Mouse (Mus musculus) midbrain, embryonic 13.5 days (tissue): ENCODE data around the gene Slit3. TPM values are rescaled to one million over a fixed set of nuclear protein-coding genes. Genes with fewer than 3 reads are reported as not detected.
A peak's percentile ranks its signal among the peaks of the same experiment; 100 is the strongest.

Experiments used
- ATAC-seq: fragments of 200-750 bp; cut with Nextera tagmentation; 2 replicates; pipeline ENCODE4 v1.8.0; 2017; ENCODE audit warnings: mild to moderate bottlenecking, moderate TSS enrichment, moderate library complexity
- H3K27ac ChIP-seq: fragments of 300-500 bp; sonication (generic); 2 replicates; pipeline ENCODE4 v1.5.1; 2015; ENCODE audit warnings: inconsistent platforms, mild to moderate bottlenecking, moderate library complexity
- H3K27me3 ChIP-seq: fragments of 300-500 bp; sonication (generic); 2 replicates; pipeline ENCODE4 v1.6.1; 2015; ENCODE audit warnings: mild to moderate bottlenecking, inconsistent platforms
- H3K36me3 ChIP-seq: fragments of 300-500 bp; sonication (generic); 2 replicates; pipeline ENCODE4 v1.6.1; 2015; ENCODE audit warnings: mild to moderate bottlenecking, inconsistent platforms
- H3K4me1 ChIP-seq: fragments of 300-500 bp; sonication (generic); replicated peaks from 2 replicates; pipeline ENCODE4 v1.6.1; 2015; ENCODE audit warnings: inconsistent platforms
- H3K4me2 ChIP-seq: fragments of 300-500 bp; sonication (generic); replicated peaks from 2 replicates; pipeline ENCODE4 v1.6.1; 2015; ENCODE audit warnings: moderate library complexity, mild to moderate bottlenecking, inconsistent platforms
- H3K4me3 ChIP-seq: fragments of 300-500 bp; sonication (generic); replicated peaks from 2 replicates; pipeline ENCODE4 v1.5.1; 2015; ENCODE audit warnings: mild to moderate bottlenecking, inconsistent platforms
- H3K9ac ChIP-seq: fragments of 300-500 bp; sonication (generic); replicated peaks from 2 replicates; pipeline ENCODE4 v1.6.1; 2015; ENCODE audit warnings: mild to moderate bottlenecking, inconsistent platforms
- H3K9me3 ChIP-seq: fragments of 300-500 bp; sonication (generic); 2 replicates; pipeline ENCODE4 v1.6.1; 2016; ENCODE audit warnings: mild to moderate bottlenecking, inconsistent platforms
- WGBS: fragments of 180-500 bp; shearing (Covaris S2); methylation state at CpG from one replicate; pipeline ENCODE4 v1.1.7; 2015; 5-methylcytosine and 5-hydroxymethylcytosine counted together
- polyA plus RNA-seq: library from polyadenylated mRNA; unstranded; fragments of >200 nt; fragmentation: Nextera tagmentation; extraction: Ambion mirVana; gene quantifications from 2 replicates; pipeline ENCODE4 v1.2.1, GENCODE M21; 2015

Gene Slit3
- polyA plus RNA-seq, 1 experiment from 2014 or later = 6.6 TPM

DNA sequence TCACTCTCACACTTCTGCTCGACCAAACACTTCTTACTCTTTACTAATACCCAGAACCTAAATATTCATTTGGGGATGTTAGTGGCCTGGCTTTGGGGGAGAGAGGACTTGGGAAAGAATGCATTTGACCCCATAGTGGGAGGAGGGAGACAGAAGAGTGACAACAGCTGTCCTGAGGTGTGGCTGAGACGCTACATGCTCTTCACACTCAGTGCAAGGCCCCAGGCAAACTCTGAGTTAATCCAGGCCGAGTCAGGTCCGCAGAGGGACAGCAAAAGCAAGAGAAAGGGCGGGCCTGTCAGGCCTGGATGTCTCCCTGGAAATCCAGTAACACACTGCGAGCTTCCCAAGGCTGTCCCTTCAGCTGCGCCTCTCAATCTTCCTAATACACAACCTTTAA, 307.0 kb downstream of the Slit3 start:
- Histone ChIP-seq H3K27me3 (peaks cover 13% of the 10 kb centered on the region), H3K36me3 (no peaks in the 10 kb centered on the region), H3K27ac (no peak overlapping the region), H3K4me2 (no peak overlapping the region), H3K4me3 (no peak overlapping the region), H3K4me1 (no peaks in the 10 kb centered on the region), H3K9ac (no peak overlapping the region), H3K9me3 (no peaks in the 10 kb centered on the region)
- WGBS = 73% methylated on average over 7 of the region's 7 CpGs
- no peak for ATAC-seq

GRCm38 (mm10) chr11:35431130-35431529, 310.1 kb downstream of the Slit3 start:
- WGBS = 78% methylated on average over 8 of the region's 8 CpGs
- Histone ChIP-seq H3K36me3 (no peaks in the 10 kb centered on the region), H3K9me3 (no peaks in the 10 kb centered on the region), H3K4me3 (no peak overlapping the region), H3K4me1 (0 out of 2 replicates have a peak, but pooled peaks cover 6% of the 10 kb centered on the region), H3K9ac (no peak overlapping the region), H3K27ac (no peak overlapping the region), H3K27me3 (peaks cover 19% of the 10 kb centered on the region), H3K4me2 (no peak overlapping the region)
- no peak for ATAC-seq

- no peak for ATAC-seq
- H3K4me2 ChIP-seq = no peak overlapping the region
These were observed 316.5 kb downstream of the Slit3 start for GRCm38 (mm10) chr11:35437510-35437909.

GRCm38 (mm10) chr11:35440186-35440585, 319.2 kb downstream of the Slit3 start:
- Histone ChIP-seq H3K27me3 (peaks cover 69% of the 10 kb centered on the region), H3K4me2 (no peak overlapping the region), H3K9me3 (no peaks in the 10 kb centered on the region), H3K27ac (no peak overlapping the region), H3K4me3 (no peak overlapping the region), H3K36me3 (no peaks in the 10 kb centered on the region), H3K9ac (no peak overlapping the region), H3K4me1 (peaks cover 9% of the 10 kb centered on the region)
- peak; percentile 72 for ATAC-seq
- WGBS = 27% methylated on average over 11 of the region's 11 CpGs

More at GRCm38 (mm10) chr11:35437510-35437909, 316.5 kb downstream of the Slit3 start:
- WGBS = 85% methylated on average over 6 of the region's 6 CpGs
- Histone ChIP-seq H3K36me3 (no peaks in the 10 kb centered on the region), H3K9ac (no peak overlapping the region), H3K4me3 (no peak overlapping the region), H3K27ac (no peak overlapping the region), H3K9me3 (no peaks in the 10 kb centered on the region), H3K27me3 (peaks cover 50% of the 10 kb centered on the region), H3K4me1 (peaks cover 15% of the 10 kb centered on the region)

DNA sequence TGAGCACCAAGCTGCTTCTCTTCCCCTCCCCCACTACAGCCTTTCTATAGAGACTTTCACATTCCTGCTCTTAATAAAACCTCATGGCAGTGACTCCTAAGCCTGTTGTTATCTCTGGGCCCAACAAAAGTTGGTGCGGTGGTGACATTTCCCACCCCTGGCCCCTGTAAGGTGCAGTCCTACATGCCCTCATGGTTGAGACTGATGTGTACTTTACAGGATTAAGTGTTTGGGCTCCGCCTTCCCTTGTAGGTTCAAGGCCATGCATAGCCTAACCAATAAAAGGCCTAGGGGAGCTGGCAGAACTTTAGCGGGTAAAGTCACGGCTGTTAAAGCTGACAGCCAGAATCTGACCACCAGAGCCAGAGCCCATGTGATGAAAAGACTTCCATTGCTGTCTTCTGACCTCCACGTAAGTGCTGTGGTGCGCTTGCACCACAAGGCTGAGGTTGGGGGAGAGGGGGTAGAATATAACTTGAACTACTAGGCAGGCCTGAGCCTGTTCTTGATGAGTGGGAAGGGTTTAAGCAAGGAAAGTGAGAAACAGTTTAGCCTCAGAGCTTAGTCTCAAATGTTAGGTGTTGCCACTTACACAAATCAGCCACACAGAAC, 323.6 kb downstream of the Slit3 start:
- Histone ChIP-seq H3K4me2 (no peak overlapping the region), H3K9me3 (no peaks in the 10 kb centered on the region), H3K27me3 (peaks cover 89% of the 10 kb centered on the region), H3K27ac (no peak overlapping the region), H3K4me3 (no peak overlapping the region), H3K4me1 (peaks cover 14% of the 10 kb centered on the region), H3K36me3 (no peaks in the 10 kb centered on the region), H3K9ac (no peak overlapping the region)
- WGBS = 49% methylated on average over 6 of the region's 6 CpGs
- no peak for ATAC-seq

- Histone ChIP-seq H3K9ac (no peak overlapping the region), H3K4me1 (peaks cover 10% of the 10 kb centered on the region), H3K9me3 (no peaks in the 10 kb centered on the region), H3K27ac (no peak overlapping the region), H3K27me3 (peaks cover 98% of the 10 kb centered on the region), H3K4me3 (no peak overlapping the region), H3K4me2 (no peak overlapping the region), H3K36me3 (no peaks in the 10 kb centered on the region)
- WGBS = 86% methylated on average over 9 of the region's 9 CpGs
- ATAC-seq = no peak
These were observed 326.9 kb downstream of the Slit3 start for GRCm38 (mm10) chr11:35447951-35448350.

GRCm38 (mm10) chr11:35449199-35449598, 328.2 kb downstream of the Slit3 start:
- no peaks in the 10 kb centered on the region for H3K36me3 ChIP-seq
- H3K9ac ChIP-seq = no peak overlapping the region
- no peak for ATAC-seq
- peaks cover 95% of the 10 kb centered on the region for H3K27me3 ChIP-seq
- no peaks in the 10 kb centered on the region for H3K9me3 ChIP-seq
- WGBS = 88% methylated on average over 6 of the region's 6 CpGs
- H3K4me3 ChIP-seq = no peak overlapping the region
- H3K4me1 ChIP-seq = peaks cover 21% of the 10 kb centered on the region
- H3K27ac ChIP-seq = no peak overlapping the region
- H3K4me2 ChIP-seq = no peak overlapping the region

DNA sequence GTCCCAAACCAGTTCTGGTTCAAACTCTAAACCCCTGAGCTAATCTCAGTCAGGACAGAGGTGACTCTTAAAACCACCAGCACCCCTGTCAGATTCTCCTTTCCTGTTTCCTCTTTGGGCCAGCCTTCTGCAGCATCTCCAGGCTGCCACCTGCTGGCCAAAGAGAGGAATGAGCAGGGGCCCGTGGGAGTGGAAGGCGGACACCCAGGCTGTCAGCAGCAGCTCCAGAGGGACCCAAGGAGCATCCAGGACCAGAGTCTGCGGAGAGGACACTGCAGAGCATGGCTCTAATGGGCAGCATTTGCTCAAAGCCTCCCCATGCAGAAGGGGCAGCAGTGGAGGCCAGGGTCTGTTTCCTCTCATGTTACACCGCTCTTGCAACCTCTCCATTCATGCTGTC, 330.6 kb downstream of the Slit3 start:
- peaks cover 83% of the 10 kb centered on the region for H3K27me3 ChIP-seq

GRCm38 (mm10) chr11:35452413-35452812, 331.4 kb downstream of the Slit3 start:
- WGBS = 21% methylated on average over 5 of the region's 5 CpGs
- Histone ChIP-seq H3K4me2 (no peak overlapping the region), H3K27me3 (peaks cover 83% of the 10 kb centered on the region), H3K36me3 (no peaks in the 10 kb centered on the region), H3K9ac (no peak overlapping the region), H3K4me1 (peaks cover 31% of the 10 kb centered on the region), H3K4me3 (no peak overlapping the region), H3K9me3 (no peaks in the 10 kb centered on the region), H3K27ac (no peak overlapping the region)
- peak; percentile 68 for ATAC-seq

More for the DNA sequence above, 330.6 kb downstream of the Slit3 start:
- ATAC-seq = 0 out of 2 replicates have a peak, but pooled peaks have one; percentile 15
- no peaks in the 10 kb centered on the region for H3K9me3 ChIP-seq
- H3K4me3 ChIP-seq = no peak overlapping the region
- peaks cover 33% of the 10 kb centered on the region for H3K4me1 ChIP-seq
- 28% methylated on average over 4 of the region's 4 CpGs for WGBS
- no peak overlapping the region for H3K4me2 ChIP-seq
- H3K27ac ChIP-seq = no peak overlapping the region
- H3K9ac ChIP-seq = no peak overlapping the region
- H3K36me3 ChIP-seq = no peaks in the 10 kb centered on the region

GRCm38 (mm10) chr11:35454191-35454725, 333.2 kb downstream of the Slit3 start:
- H3K27me3 ChIP-seq = peaks cover 80% of the 10 kb centered on the region
- no peak overlapping the region for H3K27ac ChIP-seq
- H3K36me3 ChIP-seq = no peaks in the 10 kb centered on the region
- 3% methylated on average over 10 of the region's 10 CpGs for WGBS
- H3K4me3 ChIP-seq = no peak overlapping the region
- ATAC-seq = peak; percentile 85
- H3K9me3 ChIP-seq = no peaks in the 10 kb centered on the region
- H3K4me1 ChIP-seq = peaks cover 35% of the 10 kb centered on the region
- H3K4me2 ChIP-seq = peak overlapping the region; percentile 26; the same call in 1 of the 2 replicates
- H3K9ac ChIP-seq = no peak overlapping the region

GRCm38 (mm10) chr11:35454781-35455180, 333.8 kb downstream of the Slit3 start:
- 5% methylated on average over 4 of the region's 4 CpGs for WGBS
- Histone ChIP-seq H3K9me3 (no peaks in the 10 kb centered on the region), H3K4me1 (peaks cover 39% of the 10 kb centered on the region), H3K27me3 (peaks cover 79% of the 10 kb centered on the region), H3K4me3 (no peak overlapping the region), H3K9ac (no peak overlapping the region), H3K4me2 (0 out of 2 replicates have a peak overlapping the region, but pooled peaks have one; percentile 26), H3K36me3 (no peaks in the 10 kb centered on the region), H3K27ac (no peak overlapping the region)
- peak; percentile 25 for ATAC-seq

GRCm38 (mm10) chr11:35458068-35458467, 337.0 kb downstream of the Slit3 start:
- Histone ChIP-seq H3K36me3 (no peaks in the 10 kb centered on the region), H3K9ac (no peak overlapping the region), H3K9me3 (no peaks in the 10 kb centered on the region), H3K27ac (no peak overlapping the region), H3K4me2 (no peak overlapping the region), H3K4me1 (peaks cover 33% of the 10 kb centered on the region), H3K27me3 (peaks cover 77% of the 10 kb centered on the region), H3K4me3 (no peak overlapping the region)
- no peak for ATAC-seq
- WGBS = 71% methylated on average over 2 of the region's 2 CpGs
